Mouse (Mus musculus): ENCODE measurements at regions not wholly inside any gene's neighbourhood (a gene's known extent, or its start where the extent isn't known, plus 50 kb on each side); places are given as distances from the start of the nearest gene placed in this dataset.
"Not testable (repeated sequence)": the region's sequence is repeated elsewhere in the genome, so short reads cannot be mapped to it uniquely, and the experiment has no call there.

GRCm38 (mm10) chr14:19080001-19080400 is 185.9 kb upstream of the Ube2e2 start:
- not testable (repeated sequence) for DNase-seq (ENCODE audit: low spot score in 2 of 2)

- DNase-seq (ENCODE audit: low spot score in 2 of 2), result peak; percentile 76 to 81
Measured at GRCm38 (mm10) chr14:19041984-19042760, 148.1 kb upstream of the Ube2e2 start.

GRCm38 (mm10) chr14:19020102-19020501 is 126.0 kb upstream of the Ube2e2 start:
- DNase-seq (ENCODE audit: low spot score in 2 of 2), result no peak

- no peak for DNase-seq (ENCODE audit: low spot score in 2 of 2)
Measured at GRCm38 (mm10) chr14:19015406-19015805, 121.3 kb upstream of the Ube2e2 start.

- DNase-seq (ENCODE audit: low spot score in 2 of 2), result not testable (repeated sequence)
Measured at GRCm38 (mm10) chr14:19013558-19013957, 119.5 kb upstream of the Ube2e2 start.

- DNase-seq (ENCODE audit: low spot score in 2 of 2), result peak; percentile 38 to 61
Measured at GRCm38 (mm10) chr14:18983901-18984300, 89.8 kb upstream of the Ube2e2 start.

GRCm38 (mm10) chr14:18963864-18964263 is 69.8 kb upstream of the Ube2e2 start:
- no peak for DNase-seq (ENCODE audit: low spot score in 2 of 2)

GRCm38 (mm10) chr14:18963287-18963686 is 69.2 kb upstream of the Ube2e2 start:
- no peak for DNase-seq (ENCODE audit: low spot score in 2 of 2)
